Mouse (Mus musculus) ovary, postnatal 36 days (tissue): ENCODE measurements around the gene Kcnh6.
"Not testable (repeated sequence)": the region's sequence is repeated elsewhere in the genome, so short reads cannot be mapped to it uniquely, and the experiment has no call there.

Experiments
- DNase-seq: peaks from one replicate; pipeline ENCODE4 v3.0.0; 2022; ENCODE audit warnings: low spot score, mixed read lengths

Gene Kcnh6

DNA sequence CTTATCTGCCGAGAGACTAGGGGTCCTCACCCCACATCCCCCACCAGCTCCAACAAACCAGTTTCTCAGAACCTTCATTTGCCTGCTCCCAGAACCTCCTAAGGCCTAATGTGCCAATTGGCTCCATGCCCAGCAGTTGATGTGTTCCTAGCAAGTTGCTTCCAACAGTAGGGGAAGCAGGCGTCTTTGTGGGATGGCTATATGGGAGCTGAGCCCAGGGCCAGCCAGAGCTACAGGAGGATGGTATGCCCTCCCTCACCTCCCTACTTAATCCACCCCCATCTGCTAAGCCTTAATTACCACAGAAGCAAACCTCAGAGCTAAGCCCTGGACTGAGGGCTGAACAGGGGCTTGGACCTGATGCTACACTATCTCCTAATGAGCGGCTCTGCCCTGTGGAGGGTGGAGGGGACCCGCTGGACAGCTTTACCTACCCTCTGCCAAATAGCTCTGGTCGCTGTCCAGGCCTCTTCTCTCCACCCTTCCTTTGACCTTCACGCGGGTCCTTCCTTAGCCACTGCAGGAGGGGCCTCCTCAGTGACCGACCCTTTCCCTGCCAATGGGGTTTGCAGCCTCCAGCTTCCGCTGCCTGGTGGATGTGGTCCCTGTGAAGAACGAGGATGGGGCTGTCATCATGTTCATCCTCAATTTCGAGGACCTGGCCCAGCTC lies 5.8 kb downstream of the Kcnh6 start:
- DNase-seq = no peak

GRCm38 (mm10) chr11:106016440-106016839 lies 8.5 kb downstream of the Kcnh6 start:
- DNase-seq = no peak

DNA sequence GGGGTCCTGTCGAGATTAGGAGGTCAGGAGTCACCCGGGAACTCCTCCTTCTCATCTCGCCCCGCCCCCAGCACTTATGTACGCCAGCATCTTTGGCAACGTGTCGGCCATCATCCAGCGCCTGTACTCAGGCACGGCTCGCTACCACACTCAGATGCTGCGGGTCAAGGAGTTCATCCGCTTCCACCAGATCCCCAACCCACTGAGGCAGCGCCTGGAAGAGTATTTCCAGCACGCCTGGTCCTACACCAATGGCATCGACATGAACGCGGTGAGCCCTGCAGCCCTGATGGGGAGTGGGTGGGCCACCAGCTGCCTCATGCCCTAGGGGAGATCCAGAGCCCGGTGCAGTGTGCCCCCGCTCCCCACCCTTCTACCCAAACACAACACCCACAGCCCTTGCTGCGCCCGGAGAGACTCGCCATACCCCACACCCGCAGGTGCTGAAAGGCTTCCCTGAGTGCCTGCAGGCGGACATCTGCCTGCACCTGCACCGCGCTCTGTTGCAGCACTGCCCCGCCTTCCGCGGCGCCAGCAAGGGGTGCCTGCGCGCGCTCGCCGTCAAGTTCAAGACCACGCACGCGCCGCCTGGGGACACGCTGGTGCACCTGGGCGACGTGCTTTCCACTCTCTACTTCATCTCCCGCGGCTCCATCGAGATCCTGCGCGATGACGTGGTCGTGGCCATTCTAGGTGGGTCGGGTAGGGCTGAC lies 12.3 kb downstream of the Kcnh6 start:
- no peak for DNase-seq

- no peak for DNase-seq
Measured at GRCm38 (mm10) chr11:106025774-106026173, 17.9 kb downstream of the Kcnh6 start.

GRCm38 (mm10) chr11:106026465-106027151 lies 18.7 kb downstream of the Kcnh6 start:
- peak; percentile 61 for DNase-seq

GRCm38 (mm10) chr11:106027607-106028006 lies 19.7 kb downstream of the Kcnh6 start:
- no peak for DNase-seq

DNA sequence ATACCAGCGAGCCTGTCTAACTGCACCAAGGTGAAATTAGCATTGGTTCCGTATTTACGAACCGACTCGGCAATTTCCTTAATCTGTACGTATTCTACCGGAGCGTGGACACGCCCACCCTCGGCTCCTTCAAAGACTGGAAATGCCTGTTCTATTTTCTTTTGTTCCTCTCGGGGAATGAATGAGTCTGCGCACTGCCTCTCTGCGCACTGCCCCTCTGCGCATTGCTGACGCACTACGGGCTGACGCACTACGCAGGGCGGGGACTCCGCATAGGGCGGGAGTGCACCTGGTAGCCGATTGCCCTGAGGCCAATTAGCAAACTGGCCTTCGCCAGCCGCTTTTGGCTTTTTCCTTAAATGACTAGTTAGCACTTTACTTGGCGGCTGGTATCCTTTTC lies 24.1 kb downstream of the Kcnh6 start:
- DNase-seq = not testable (repeated sequence)

- DNase-seq = no peak
Measured at GRCm38 (mm10) chr11:106033491-106033919, 25.6 kb downstream of the Kcnh6 start.

DNA sequence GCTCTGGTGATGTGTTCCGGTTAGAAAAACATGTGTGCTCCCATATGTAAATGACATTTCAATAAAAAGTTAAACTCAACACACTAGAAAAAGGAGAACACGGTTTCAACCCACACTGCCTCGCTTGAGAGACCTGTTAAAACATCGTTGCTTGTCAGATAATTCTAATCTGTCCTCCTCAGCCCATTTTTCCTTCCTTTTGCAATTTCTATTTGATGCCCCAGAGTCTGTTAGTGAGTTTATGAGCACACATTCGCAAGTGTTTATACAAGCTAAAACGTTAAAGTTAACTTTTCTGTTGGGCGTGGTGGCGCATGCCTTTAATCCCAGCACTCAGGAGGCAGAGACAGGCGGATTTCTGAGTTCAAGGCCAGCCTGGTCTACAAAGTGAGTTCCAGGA lies 27.1 kb downstream of the Kcnh6 start:
- no peak for DNase-seq

DNA sequence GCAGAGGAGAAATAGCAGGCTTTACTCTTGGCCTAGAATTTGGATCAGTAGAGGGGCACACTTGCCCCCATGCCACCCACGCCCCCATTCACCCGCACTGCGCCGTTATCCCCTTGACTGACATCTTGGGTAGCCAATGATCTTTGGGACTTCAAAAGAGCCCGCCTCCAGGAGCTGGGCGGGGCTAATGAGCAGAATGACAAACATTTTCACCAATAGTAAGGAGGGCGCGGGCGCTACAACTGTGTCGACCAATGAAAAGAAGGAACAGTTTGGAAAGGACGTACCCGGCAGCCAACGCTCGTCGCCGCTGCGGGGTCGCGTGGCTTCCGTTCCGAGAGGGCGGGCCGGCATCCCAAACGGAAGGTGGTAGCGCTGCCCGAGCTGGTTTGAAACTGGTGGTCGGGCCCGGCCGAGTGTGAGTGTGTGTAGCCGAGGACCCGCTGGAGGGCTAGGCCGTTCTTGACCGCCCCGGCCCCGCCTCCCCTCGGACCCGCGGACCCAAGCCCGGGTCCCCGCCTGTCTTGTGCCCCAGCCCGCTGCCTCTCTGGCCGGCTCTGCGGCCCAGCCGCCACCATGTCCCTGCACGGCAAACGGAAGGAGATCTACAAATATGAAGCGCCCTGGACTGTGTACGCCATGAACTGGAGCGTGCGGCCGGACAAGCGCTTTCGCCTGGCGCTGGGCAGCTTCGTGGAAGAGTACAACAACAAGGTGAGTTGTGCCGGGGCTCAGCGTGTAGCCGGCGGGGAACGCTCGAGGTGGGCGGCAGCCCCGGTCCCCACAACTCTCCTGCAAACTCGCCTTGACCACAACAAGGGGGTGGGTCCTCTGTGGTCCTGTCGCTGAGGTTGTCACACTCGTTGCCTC lies 28.9 kb downstream of the Kcnh6 start, which contains the start of gene Dcaf7:
Dcaf7 (plus strand) TSS at position 325 of the 870 bp plus-strand sequence.
- DNase-seq = peak; percentile 95

DNA sequence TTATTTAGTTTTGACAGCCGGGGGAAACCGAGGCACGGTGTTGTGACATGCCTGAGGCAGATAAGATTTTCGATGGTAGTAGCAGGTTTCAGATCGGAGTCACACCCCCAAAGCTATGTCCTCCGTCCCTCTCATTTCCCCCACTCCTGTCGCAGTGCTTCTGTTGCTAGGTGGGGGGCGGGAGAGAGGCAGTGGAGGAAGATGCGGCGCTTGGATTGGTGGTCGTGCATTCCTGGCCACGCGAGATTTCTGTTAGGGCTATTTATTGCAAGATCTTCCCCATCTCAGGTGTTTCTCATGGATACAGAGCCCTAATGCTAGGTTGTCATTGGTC lies 29.5 kb downstream of the Kcnh6 start:
- DNase-seq = no peak

GRCm38 (mm10) chr11:106044349-106044748 lies 36.4 kb downstream of the Kcnh6 start:
- DNase-seq = no peak

DNA sequence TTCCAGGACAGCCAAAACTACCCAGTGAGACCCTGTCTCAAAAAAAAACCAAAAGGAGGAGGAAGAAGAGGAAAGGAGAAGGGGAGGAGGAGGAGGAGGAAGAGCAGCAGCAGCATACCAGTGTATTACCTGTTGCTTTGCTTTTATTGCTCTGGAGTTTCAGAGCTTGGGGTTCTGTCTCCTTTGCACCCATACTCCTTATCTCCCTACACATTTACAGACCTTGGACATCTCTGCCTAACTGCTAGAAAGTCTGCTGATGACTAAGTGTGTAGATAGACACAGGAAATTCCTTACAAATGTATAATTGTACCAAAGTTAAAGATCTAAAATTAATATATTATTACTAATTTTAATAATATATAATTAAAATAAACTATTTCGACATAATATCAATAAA lies 37.3 kb downstream of the Kcnh6 start:
- DNase-seq = no peak

GRCm38 (mm10) chr11:106045780-106046179 lies 37.9 kb downstream of the Kcnh6 start:
- DNase-seq = no peak

DNA sequence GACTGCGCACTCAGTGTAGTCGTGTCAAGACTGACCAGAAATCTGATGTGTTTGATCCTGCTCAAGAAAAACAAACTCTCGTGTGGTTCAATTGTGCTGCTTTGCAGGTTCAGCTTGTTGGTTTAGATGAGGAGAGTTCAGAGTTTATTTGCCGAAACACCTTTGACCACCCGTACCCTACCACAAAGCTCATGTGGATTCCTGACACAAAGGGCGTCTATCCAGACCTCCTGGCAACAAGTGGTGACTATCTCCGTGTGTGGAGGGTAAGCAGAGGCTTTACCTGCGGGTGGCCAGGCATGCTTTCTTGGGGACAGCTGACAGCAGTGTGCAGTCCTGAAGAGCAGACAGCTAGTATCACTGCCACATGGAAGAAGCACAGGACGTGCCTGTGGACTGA lies 38.7 kb downstream of the Kcnh6 start:
- DNase-seq = no peak

DNA sequence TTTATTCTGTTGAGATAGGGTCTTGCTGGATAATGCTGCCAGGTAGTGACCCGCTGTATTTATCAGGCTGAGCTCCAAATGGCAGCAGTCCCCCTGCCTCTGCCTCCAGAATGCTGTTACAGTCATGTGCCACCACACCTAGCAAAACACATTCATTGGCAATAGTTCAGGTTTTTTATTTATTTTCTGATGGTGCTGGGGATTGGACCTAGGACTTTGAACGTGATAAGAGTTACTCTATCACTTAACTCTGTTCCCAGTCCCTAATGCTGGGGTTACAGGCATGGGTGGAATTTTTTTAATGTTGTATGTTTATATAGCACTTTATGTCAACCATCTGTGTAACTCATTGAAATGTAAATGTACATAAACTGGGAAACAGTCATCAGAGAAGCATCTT lies 46.0 kb downstream of the Kcnh6 start:
- no peak for DNase-seq

- DNase-seq = no peak
Measured at GRCm38 (mm10) chr11:106054600-106054999, 46.7 kb downstream of the Kcnh6 start.

- no peak for DNase-seq
Measured at GRCm38 (mm10) chr11:106055341-106055740, 47.4 kb downstream of the Kcnh6 start.

DNA sequence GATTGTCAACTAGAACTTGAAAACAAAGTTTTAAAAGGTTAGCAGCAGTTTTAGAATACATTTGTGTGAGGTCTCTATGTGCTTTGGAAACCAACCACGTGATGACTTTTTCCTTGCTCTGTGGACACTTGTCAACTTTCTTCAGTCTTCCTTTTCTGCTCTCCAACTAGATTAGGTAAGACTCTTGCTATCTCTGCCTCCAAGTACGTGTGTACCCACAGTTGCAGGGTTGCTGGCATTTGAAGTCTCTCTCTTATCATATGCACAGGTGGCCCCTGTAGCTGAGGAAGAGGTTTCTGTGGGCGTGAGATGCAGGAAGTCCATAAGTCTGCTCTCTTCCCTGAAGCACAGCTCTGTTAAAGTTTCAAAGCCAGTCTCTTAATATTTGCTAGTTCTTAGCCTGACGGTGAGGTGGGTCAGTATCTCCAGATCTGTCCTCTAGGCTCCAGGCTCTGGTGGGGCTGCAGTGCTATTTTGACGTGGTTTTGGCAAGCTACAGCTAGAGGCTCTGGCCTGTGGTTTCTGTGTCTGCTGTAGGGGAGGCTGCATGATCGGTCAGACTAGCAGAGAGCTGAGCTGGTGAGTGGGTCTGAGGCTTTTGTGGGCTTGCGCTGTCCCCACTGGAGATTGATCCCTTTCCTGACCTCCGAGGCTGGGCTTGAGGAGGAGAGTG lies 49.0 kb downstream of the Kcnh6 start:
- no peak for DNase-seq

DNA sequence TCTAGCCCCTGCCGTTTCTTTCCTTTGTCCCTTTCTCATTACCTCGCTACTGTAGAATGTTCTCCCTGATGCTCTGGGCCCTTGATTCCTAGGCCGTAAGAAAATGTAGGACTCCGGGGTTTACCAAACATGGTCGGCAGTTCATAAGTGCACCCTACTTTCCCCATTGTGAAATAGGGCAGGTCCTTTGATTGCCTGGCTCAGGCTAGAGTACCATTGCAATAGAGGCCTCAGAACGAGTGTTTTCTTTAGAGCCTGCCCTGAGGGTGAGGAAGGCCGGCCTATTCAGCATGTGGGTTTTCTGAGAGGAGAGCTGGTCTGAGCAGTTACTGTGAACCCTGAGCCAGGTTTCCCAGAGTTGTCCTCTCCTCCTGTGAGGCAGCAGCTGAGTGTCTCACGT lies 50.1 kb downstream of the Kcnh6 start:
- DNase-seq = no peak

DNA sequence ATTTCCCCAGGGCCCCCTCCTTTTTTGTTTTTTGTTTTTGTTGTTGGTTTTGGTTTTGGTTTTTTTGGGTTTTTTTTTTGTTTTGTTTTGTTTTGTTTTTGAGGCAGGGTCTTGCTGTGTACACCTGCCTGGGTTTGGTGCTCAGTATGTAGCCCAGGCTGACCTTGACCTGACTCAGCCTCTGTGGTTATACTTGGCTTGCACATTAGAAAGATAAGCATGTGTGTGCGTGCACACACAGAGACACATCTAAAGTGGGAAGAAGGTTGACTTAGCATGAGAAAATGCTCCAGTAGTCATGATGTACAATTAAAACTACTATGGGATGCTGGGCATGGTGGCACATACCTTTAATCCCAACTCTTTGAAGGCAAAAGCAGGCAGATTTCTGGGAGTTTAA lies 52.6 kb downstream of the Kcnh6 start:
- no peak for DNase-seq

- no peak for DNase-seq
Measured at GRCm38 (mm10) chr11:106061311-106061710, 53.4 kb downstream of the Kcnh6 start.
